Mouse (Mus musculus): ENCODE results near the gene Grm3.

DNA sequence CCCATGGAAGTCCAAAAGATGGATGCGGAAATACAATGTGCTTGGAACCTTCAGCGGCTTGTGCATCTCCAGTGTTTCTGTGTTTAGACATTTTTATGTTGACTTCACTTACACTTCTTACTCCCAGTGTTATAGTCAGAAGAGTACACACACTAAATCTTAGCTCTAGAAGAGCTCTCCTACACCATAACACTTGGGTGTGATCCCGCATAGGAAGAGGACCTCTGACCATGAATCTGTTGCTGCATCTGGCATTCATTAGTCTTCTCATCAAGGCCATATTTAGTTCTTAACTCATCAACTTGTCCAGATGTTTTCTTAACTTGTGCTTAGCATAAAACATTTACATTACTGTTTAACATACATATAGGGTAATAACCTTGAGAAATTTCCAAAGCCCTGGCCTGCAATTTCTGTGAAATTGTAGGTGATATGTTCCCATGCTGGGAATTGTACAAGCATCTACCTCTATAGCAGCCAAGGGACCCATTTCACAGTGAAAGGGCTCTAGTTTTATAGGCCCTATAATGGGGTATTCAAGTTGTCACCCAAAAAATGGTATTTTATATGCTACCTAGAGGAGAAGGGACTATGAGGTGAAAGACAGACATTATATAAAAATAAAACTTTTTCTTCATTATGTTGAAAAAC, 103.4 kb downstream of the Grm3 start:
- TF ChIP-seq MYOG (IDR thresholded peaks at IDR 0.05; ENCODE audit: control insufficient read depth, extremely low read depth, insufficient read length) (no peak), MYOD1 (IDR thresholded peaks at IDR 0.05; ENCODE audit: control insufficient read depth, insufficient read length, low read depth) (no peak)
